Mouse (Mus musculus) heart, adult 18-20 months (tissue): ENCODE measurements around the gene Bdnf. TPM values are rescaled to one million over a fixed set of nuclear protein-coding genes. Genes with fewer than 3 reads are reported as not detected.

ENCODE experiments used
- DNase-seq, 2 experiments: peaks; one replicate each; pipeline ENCODE4 v3.0.0; 2021 to 2022; ENCODE audit warnings: mixed read lengths in 1 of 2
- total RNA-seq, 2 experiments: library from RNA; stranded (reverse); gene quantifications; 2 replicates each; pipeline ENCODE4 v1.2.3; 2021

Gene Bdnf
- total RNA-seq, 2 experiments from 2014 or later, result 3.2 to 4.1 TPM

DNA sequence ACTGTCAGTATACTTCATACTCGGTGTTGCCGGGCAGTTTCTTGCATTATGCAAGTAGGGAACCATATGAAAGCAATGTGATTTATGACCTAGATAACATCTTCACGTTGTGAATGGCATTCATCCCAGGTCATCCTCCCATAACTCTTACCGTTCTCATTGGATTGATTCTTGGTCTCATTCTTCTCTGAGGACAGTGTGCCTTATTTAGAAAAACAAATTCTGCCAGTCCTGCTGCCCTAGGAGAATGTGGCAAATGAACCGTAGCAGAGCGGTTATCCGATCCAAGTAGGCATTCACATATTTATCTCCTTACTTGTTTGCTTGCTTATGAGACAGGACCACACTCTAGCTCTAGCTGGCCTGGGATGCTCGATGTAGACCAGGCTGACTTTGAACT lies 32.0 kb downstream of the Bdnf start:
- no peak for DNase-seq

DNA sequence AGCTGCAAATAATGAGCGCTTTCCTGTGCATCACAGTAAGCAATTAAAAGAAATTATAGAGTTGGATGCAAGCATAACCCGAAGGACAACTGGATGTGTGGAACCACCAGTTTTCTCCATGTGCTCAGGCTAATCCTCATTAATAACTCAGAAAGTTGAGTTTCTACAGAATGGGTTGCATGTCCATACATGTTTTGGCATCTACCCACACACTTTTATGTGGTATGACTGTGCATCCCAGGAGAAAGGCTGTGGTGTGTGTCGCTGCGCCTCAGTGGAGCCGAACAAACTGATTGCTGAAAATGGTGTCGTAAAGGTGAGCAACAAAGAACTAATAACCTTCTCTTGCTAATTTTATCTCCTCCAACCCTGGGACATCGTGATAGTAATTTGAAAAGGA lies 34.8 kb downstream of the Bdnf start:
- DNase-seq, result no peak

DNA sequence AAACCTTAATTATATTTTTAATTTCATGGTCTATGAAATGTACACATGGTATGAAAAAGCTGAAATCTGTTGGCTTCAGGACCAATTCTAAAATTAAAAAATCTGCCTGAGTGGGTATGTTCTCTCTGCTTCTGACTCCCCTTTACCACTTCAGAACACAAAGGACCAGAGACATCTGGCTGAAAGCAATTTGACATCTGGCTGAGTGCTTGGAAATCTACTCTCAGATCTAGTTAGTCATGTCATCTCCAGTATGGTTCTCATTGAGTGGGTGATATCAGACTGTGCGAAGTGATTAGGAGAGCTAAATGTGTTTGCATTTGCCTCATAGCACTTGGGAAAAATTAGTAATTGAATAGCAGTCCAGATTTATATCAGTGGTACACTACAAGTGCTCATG lies 36.5 kb downstream of the Bdnf start:
- no peak for DNase-seq

DNA sequence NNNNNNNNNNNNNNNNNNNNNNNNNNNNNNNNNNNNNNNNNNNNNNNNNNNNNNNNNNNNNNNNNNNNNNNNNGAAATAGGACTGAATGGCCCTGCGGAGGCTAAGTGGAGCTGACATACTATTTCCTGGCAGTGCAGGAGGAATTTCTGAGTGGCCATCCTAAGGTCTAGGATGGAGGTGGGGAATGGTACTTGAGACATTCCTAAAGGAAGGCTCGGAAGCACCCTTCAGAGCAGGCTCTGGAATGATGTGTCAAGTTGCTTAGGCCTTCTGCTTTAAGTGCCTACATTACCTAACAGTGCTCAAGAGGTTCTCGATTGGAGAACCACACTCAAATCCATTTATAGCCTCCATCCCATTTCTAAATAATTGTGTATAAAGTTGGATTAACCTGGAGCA lies 50.8 kb downstream of the Bdnf start:
- DNase-seq, result no peak

DNA sequence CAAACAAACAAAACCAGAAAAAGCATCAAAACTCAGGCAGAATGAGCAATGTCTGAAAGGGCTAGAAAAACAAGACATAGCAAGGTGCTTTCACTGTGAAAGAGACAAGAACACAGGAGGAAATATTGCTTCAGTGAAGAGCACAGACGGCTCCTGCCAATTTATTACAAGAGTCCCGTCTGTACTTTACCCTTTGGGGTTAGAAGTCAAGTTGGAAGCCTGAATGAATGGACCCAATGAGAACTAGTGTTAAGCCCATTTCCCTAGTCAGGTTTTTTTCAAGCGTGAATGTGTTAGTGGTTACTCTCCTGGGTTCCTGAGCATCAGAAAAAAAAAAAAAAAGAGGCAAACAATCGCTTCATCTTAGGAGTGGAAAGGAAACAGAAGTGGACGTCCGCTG lies 51.3 kb downstream of the Bdnf start:
- DNase-seq, result no peak

DNA sequence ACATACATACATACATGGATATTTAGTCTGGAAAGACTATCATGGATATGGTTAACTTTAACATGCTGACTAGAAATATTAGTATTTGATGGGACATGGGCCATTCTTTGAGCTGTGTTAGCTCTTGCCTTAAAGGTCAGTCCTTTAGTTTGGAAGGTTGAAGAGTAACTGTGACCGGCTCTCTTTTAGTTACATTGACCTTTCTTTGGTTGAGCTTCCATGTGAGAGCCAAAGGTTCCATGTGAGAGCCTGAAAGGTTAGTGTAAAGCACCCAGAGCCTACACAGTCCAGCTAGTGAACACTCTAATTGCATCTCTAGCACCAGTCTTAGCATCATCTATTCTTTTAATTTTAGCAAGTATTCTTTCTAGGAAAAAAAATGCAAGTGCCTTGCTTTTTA lies 54.7 kb downstream of the Bdnf start:
- DNase-seq, result no peak

DNA sequence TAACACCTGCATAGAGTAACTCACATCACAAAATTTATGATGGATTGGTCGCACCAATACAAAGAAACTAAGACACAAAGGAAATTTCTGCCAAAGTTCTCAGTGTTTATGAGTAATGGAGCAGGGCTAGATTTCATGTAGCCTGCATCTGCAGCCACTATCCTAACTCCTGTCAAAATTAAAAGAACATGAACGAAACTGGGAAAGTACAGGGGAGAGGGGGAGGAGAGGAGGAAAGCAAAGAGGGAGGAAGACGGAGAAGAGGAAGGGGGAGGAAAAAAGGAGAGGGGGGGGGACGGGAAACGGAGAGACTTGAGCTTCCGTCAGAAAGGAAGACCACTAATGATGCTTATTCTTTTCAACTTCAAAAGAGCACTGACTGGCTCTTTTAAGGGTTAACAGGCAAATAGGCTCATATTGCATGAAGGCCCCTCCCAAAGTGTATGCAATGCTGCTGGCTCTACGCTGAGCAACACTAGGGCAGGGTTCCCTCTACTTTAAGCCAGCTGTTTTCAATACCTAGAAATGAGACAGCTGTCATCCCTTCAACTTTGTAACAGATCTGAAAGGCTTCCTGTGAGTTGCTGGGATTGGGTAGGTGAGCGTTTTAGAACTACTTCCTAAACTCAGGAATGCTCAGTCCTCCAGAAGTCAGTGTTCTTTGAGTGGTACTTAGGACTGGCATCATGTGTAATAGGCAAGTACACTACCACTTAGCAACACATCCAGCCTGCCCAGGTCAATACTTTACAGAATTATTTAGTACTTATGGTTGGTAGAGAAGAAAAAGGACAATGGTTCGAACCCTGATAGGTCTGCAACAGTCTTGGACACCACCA lies 58.9 kb downstream of the Bdnf start:
- DNase-seq, result no peak

DNA sequence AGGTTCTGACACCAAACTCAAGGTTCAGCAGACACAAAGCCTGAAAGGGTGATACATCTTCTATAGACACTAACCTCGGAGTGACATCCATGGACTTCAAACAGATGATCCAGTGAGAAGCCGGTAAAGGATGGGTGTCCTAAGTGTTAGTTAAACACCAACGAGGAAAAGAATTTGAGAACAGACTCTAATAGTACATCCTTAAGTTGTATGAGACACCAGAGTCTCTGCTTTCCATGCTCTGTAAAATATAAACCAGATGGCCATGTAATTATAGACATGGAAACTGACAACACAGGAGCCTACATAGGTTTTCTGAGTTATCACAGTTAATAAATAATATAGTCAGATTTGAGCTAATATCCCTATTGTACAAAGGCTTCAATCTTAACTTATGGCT lies 59.7 kb downstream of the Bdnf start:
- DNase-seq, result no peak

DNA sequence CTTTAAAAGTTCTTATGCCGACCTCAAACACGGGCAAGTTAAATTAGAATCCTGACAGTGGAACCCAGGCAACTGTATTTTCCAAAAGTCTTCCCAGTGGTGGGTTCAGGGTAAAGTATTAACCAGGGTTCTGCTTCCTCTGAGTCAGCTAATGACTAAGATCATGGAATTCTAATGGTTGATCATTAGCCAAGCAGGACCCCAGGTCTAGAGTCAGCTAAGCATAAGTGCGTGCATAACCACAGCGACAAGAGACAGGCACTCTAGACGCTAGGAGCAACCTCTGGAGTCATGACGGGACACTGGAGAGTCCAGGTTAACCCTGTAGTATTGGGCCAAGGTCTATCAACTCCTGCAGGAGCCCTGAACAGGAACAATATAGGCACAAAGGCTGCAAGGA lies 60.2 kb downstream of the Bdnf start:
- peak in 1 of 2 experiments; percentile 15 for DNase-seq

DNA sequence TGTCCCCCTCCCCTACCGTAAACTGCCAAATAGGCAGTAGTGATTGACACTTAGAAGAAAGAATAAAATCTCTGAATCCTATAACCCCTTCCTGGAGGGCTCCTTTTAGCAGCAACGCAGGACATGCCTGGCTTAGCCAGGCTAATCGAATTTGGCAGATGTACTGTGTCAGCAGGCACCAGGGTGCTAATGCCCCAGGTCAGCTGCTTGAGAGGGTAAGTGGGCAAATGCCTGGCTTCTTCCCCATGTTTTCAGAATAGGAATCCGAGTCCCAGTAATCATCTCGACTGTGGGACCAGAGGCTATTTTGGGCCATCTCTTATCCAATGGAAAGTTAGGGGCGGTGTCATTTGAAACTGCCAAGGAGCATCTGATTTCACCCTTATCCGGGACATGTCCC lies 60.8 kb downstream of the Bdnf start:
- DNase-seq, result peak; percentile 65 to 82

DNA sequence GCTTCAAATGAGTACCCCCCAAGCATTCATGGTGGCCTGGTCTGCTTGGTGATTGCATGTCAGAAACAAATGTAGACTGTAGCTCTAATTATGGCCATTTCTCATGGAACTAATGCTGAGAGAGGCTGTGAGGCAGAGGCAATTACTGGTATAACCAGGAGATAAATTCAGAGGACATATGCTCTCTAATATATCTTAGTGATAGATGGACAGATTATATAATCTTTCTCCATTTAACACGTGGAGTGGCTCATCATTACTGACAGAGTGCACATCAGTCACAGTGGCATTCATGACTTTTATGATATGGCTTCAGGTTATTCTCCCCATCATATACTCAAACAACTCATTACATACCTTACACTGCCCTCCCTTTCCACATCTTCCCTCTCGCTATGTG lies 61.8 kb downstream of the Bdnf start:
- no peak for DNase-seq

DNA sequence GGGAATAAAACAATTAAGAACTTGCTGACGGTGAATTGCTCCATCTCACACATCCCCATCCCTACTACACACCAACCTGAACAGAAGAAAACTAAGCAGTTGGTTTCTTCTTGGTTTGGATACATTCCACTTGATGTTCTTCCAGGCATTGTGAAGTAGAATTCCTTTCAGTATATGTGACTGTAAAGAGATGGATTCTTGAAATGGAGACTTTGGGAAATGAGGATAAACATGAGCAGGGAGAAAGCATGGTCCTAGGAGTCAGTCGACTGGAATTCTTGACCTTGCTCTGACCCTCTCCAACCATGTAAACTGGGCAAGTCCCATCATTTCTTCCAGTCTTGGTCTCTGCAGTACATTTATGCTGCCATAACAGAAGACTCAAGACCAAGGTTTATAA lies 63.8 kb downstream of the Bdnf start:
- DNase-seq, result no peak

DNA sequence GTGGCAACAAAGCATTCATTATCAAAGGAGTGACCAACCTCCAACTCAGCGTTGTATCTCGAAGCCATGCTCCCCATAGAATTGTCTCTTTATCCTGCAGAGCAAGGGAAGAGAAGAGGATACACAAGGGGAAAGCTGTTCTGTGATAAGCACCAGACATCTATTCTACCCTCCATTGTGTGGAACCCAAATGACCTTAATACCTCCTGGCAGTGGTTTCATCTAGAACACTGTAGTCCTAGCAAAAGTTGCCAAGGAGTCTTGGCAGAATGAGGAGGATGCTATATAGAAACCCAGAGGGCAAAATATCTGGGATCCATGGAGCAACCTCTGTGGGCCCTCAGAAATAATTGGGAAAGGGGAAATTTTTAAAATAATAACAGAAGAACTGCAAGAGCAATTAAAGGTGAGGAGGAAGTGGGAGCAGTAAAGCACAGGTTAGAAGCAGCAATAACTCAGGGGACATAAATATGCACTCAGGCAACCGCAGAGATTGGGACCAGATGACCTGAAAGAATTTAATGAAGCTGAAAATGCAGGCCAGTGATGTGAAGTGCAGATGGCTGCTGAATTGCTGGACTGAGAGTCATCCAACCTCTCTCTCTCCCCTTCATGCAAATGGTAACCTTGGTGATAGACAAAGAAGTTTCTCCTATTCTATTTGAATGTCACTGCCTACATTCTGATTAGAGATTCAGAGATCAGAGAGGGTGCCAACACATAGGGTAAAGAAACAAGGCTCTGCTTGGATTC lies 68.9 kb downstream of the Bdnf start:
- no peak for DNase-seq

DNA sequence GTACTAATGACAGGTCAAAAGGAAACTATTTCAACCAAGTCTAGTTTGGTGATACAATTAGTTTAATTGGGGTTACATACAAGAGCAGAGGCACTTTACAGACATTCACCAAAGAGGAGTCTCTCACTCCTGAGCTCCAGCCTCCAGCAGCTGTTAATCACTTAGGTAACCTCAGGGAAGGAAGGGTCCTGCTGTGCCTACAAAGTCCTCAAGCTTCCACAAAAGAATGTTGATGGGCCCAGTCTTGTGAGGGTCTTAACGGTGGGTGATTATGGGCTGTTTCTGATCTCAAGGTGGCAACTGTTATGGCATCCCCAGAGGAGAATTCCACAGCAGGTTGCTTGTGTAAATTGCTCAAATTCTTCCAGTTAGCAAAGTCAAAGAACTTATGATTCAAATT lies 71.7 kb downstream of the Bdnf start:
- no peak for DNase-seq

DNA sequence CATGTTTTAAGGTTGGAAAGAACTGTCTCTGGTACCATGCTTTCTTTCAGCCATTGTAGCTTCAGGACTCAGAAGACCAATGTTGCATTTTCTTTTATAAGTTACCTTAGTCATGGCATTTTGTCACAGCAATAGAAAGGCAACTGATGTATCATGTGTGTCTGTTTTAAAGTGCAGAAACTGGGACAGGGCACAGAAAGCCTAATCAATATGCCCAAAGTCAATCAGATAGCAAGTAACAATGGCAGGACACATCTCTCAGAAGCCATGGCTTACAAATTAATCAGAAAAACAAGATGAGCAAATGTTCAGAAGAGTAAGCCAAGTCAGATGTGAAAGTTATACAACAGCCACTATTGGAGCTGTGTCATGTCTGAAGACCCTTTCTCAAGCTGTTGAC lies 73.9 kb downstream of the Bdnf start:
- DNase-seq, result no peak

DNA sequence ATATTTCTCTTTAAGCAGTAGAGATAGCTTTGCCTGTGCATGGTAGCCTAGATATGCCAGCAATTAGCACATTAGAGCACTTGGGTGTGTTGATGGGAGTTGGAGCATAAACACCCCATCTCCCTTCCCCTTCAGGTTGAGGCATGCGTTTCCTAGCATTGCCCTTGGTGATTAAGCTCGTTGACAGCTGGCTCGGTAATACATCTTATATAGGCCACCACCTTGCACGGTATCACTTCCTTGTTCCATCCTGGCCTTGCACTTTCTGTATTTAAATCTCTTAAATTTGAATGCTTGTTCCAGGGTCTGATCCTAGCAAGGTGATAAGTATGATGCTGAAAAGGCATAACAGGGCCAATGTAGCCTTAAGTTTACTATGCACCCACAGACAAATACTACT lies 74.3 kb downstream of the Bdnf start:
- DNase-seq, result no peak

DNA sequence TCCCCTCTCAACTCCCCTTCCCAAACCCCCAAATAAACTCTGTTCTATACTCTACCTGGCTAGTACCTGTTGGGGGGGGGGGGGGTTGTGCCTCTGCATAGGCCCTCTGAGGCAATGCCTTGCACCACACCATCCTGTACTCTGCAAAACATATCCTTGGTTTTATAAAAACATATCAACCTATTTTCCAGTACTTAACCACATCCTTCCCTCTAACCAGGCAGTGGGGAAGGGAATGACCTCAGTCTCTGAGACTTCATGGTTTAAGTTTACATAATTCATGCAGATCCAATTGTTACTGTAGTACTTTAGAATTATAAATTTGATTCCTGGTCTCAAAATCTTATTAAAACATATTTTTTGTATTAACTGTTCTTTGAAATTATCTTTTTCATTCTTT lies 75.5 kb downstream of the Bdnf start:
- no peak for DNase-seq

DNA sequence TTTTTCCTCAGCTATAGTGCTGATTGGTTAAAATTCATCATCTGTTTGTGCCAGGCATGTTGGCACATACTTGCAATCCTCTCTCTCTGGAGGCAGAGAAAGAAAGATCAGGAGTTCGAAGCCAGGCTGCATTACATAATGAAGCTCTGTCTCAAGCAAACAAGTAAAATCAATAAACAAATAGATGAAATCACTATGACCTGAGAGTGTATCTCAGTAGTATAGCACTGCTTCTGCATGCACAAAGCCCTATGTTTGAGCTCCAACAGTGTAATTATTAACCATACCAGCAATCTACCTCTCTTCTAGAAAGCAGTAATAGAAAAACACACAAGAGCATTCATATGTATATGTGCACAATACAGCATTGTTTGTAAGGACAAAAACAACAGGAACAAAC lies 76.0 kb downstream of the Bdnf start:
- DNase-seq, result no peak

DNA sequence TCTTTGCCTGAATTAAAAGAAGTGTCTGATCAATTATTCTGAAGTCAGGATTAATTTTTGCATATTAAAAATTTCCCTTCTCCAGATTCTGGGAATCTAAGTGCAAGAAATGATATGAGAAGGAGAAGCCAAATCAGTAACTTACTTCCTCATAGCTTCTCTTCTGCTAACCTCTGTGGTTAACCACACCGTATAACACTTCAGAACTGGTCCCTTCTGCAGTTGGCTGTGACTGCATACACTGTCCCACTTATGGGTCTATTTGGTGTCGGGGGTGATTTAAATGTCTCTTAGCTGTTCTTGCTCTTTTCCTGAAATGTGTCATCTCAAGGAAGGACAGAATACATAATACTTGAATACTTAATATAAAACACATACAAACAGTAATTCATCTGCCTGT lies 81.8 kb downstream of the Bdnf start:
- DNase-seq, result no peak

DNA sequence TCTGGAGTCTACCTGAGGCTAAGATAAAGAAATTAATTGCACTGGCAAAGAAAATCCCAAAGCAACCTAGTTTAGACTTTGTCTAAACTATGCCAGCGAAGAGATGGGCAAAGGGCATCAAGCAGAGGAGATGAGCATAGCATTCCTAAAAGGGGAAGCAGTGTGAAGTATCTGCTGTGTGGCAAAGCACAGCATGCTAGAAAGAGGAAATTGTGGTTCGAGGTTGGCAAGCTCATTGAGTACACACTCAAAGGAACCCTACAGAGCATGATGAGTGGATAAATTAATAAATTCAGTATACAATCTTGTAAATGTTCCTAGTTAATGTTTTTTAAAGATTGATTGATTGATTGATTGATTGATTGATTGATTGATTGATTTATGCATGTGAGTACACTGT lies 92.3 kb downstream of the Bdnf start:
- no peak for DNase-seq

DNA sequence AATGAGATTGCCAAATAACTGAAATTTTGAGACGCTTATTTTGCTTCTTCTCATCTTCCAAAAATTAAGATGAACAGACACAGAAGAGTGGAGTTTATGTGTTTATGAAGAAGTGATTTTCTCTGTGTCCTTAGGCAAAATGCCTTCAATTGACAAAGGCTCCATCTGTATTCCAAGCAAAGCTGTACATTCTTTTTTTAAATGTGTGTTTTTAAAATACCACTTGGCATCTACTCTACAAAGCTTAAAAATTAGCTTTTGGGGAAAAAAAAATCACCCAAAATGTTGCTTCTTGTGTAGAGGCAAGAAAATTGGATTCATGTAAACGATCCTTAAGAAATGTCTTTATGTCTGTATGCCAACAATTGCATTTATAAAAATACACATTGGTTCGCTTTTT lies 94.3 kb downstream of the Bdnf start:
- DNase-seq, result no peak

DNA sequence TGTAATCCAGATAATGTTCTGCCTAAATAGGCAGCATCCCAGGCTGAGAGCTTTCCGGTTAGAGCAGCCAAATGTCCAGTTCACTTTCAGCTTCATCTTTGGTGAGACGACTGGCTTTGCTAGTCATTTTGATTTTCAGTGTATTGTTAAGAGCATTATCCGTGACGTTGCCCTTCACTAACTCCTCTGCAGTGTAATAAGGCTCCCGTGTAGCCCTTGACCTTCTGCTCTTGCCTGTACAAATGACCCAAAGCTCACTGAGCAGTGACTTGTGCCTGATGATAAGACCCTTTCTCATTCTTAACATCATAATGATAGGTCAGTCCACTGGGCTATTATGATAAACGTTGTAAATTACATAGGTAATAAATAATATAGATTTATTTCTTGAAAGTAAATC lies 101.9 kb downstream of the Bdnf start:
- no peak for DNase-seq
